Mouse (Mus musculus) liver, embryonic 14 days (tissue): ENCODE measurements around the gene Rnf182. TPM values are rescaled to one million over a fixed set of nuclear protein-coding genes. Genes with fewer than 3 reads are reported as not detected.

Experiments
- polyA plus RNA-seq: library from polyadenylated mRNA; depleted of rRNA; stranded (reverse); fragments of >200 nt; gene quantifications from 2 replicates; pipeline ENCODE4 v1.2.3, GENCODE M21; 2012; rRNA removed

Gene Rnf182
- polyA plus RNA-seq = 0.03 and 0.11 TPM in 2 replicates

DNA sequence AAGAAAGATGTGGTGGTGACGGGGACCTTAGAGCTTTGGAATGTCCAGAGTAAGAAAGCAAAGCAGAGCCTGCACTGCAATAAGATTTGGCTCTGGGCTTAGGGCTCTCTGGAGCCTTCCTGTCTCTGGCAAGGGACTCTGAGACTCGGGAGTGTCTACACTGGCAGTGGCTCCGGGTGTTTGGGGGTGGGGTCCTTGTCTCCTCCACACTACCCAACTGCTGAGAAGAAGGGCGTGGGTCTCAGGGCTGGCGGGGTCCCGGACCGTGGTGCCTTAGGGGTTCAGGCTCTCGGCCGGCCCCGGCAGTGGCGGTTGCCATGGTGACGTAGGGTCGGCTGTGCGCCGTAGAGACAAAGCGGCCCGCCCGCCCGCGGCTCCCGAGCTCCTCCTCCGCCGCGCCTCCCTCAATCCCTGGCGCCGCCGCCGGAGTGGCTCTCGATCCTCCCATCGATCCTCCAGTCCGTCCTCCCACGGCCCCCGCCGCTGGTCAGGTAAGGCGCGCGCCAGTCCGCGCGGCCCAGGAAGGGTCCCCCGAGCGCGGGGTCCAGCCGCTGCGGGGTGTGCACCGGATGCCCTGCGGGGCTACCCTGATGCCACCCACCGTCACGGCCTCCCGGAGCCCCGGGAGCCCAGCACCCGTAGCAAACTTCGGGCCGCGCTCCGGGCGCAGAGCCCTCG, at the start of gene Rnf182:
Gene Rnf182, plus strand, starts transcription at position 134 of the 678 bp plus-strand sequence.

Other genes starting within 250 kb of the Rnf182 start
- 87.8 and 94.4 TPM in 2 replicates for gene Nol7, start 217.3 kb upstream of the Rnf182 start, polyA plus RNA-seq
- 8.5 and 8.7 TPM in 2 replicates for gene Ranbp9, start 134.4 kb upstream of the Rnf182 start, polyA plus RNA-seq
- 3.7 and 4.2 TPM in 2 replicates for gene Mcur1, start 55.5 kb upstream of the Rnf182 start, polyA plus RNA-seq
- gene Cd83, start 169.1 kb downstream of the Rnf182 start, polyA plus RNA-seq = 0.31 and 0.38 TPM in 2 replicates